Mouse (Mus musculus) MEL (cell line): ENCODE data around the gene Defb45.

ENCODE experiments used
- BHLHE40 ChIP-seq: IDR thresholded peaks from 2 replicates; pipeline ENCODE4 v1.6.1; 2012; ENCODE audit warnings: low read depth, mild to moderate bottlenecking, inconsistent platforms, low read length, improper control_type of control experiment, borderline replicate concordance
- CTCF ChIP-seq, 3 experiments: IDR thresholded peaks in 2 of 3; conservative IDR thresholded peaks in 1 of 3; 2 replicates each; pipeline ENCODE4 v1.5.1; 2011 to 2012; ENCODE audit warnings: low read length in 3 of 3, low read depth in 2 of 3, mild to moderate bottlenecking in 2 of 3, improper control_type of control experiment in 1 of 3, inconsistent platforms in 1 of 3, mixed read lengths in 1 of 3, moderate library complexity in 1 of 3; ENCODE audit not compliant: control insufficient read depth in 1 of 3, insufficient read depth in 1 of 3, poor library complexity in 1 of 3, severe bottlenecking in 1 of 3
- EP300 ChIP-seq, 2 experiments: IDR thresholded peaks; 2 replicates each; pipeline ENCODE4 v1.6.1; 2011; ENCODE audit warnings: improper control_type of control experiment in 2 of 2, low read length in 2 of 2, low read depth in 1 of 2, mild to moderate bottlenecking in 1 of 2
- KAT2A ChIP-seq: conservative IDR thresholded peaks from 2 replicates; pipeline ENCODE4 v1.6.1; 2012; ENCODE audit warnings: low read depth, low read length, improper control_type of control experiment, inconsistent platforms
- MAFK ChIP-seq: IDR thresholded peaks from 2 replicates; pipeline ENCODE4 v1.6.1; 2011; ENCODE audit warnings: low read depth, mild to moderate bottlenecking, low read length, improper control_type of control experiment, borderline replicate concordance
- MAX ChIP-seq: IDR thresholded peaks from 2 replicates; pipeline ENCODE4 v1.6.1; 2011; ENCODE audit warnings: low read length, improper control_type of control experiment
- POLR2A ChIP-seq, 2 experiments: IDR thresholded peaks; 2 replicates each; pipeline ENCODE4 v1.6.1; 2011 to 2012; ENCODE audit warnings: low read length in 2 of 2, mild to moderate bottlenecking in 2 of 2, control low read depth in 1 of 2, improper control_type of control experiment in 1 of 2, low read depth in 1 of 2, moderate library complexity in 1 of 2; ENCODE audit not compliant: control insufficient read depth in 1 of 2, insufficient read depth in 1 of 2, poor library complexity in 1 of 2
- RAD21 ChIP-seq: IDR thresholded peaks from 2 replicates; pipeline ENCODE4 v1.6.1; 2011; ENCODE audit warnings: mild to moderate bottlenecking, low read depth, low read length, improper control_type of control experiment
- TAL1 ChIP-seq: IDR thresholded peaks from 2 replicates; pipeline ENCODE4 v1.6.1; 2012; ENCODE audit warnings: mild to moderate bottlenecking, inconsistent platforms, low read length, moderate library complexity, mixed read lengths
- UBTF ChIP-seq: IDR thresholded peaks from 2 replicates; pipeline ENCODE4 v1.6.1; 2012; ENCODE audit warnings: low read depth, mild to moderate bottlenecking, inconsistent platforms, low read length, improper control_type of control experiment, moderate library complexity, borderline replicate concordance; ENCODE audit not compliant: insufficient read depth
- USF1 ChIP-seq: IDR thresholded peaks from 2 replicates; pipeline ENCODE4 v1.6.1; 2014; ENCODE audit warnings: low read depth, mild to moderate bottlenecking, inconsistent platforms, low read length, improper control_type of control experiment, moderate library complexity
- USF2 ChIP-seq, 2 experiments: IDR thresholded peaks; 2 replicates each; pipeline ENCODE4 v1.6.1; 2011 to 2012; ENCODE audit warnings: improper control_type of control experiment in 2 of 2, low read length in 2 of 2, borderline replicate concordance in 1 of 2, inconsistent platforms in 1 of 2, low read depth in 1 of 2, mild to moderate bottlenecking in 1 of 2; ENCODE audit not compliant: insufficient read depth in 1 of 2

GRCm38 (mm10) chr2:152599299-152599698 is at the start of gene Defb45:
- TF ChIP-seq CTCF (IDR thresholded peaks at IDR 0.05 in 2 of 3, conservative IDR thresholded peaks at IDR 0.05 in 1 of 3; ENCODE audit: control insufficient read depth in 1 of 3, insufficient read depth in 1 of 3, low read depth in 2 of 3, low read length in 3 of 3, poor library complexity in 1 of 3, severe bottlenecking in 1 of 3): no peak
- TF ChIP-seq BHLHE40: no peak
- TF ChIP-seq POLR2A (IDR thresholded peaks at IDR 0.05; ENCODE audit: control insufficient read depth in 1 of 2, insufficient read depth in 1 of 2, low read depth in 1 of 2, low read length in 2 of 2, poor library complexity in 1 of 2): no peak
- TF ChIP-seq EP300 (IDR thresholded peaks at IDR 0.05; ENCODE audit: low read depth in 1 of 2, low read length in 2 of 2): no peak
- no peak for TF ChIP-seq TAL1
- no peak for TF ChIP-seq USF1
- TF ChIP-seq USF2 (IDR thresholded peaks at IDR 0.05; ENCODE audit: borderline replicate concordance in 1 of 2, insufficient read depth in 1 of 2, low read depth in 1 of 2, low read length in 2 of 2): no peak
- no peak for TF ChIP-seq RAD21
- no peak for TF ChIP-seq KAT2A
- TF ChIP-seq MAX: no peak
- TF ChIP-seq MAFK: no peak
- no peak for TF ChIP-seq UBTF
